Mouse (Mus musculus): ENCODE data around the gene Gm3642.
"Not testable (repeated sequence)": the region's sequence is repeated elsewhere in the genome, so short reads cannot be mapped to it uniquely, and the experiment has no call there.

The Gm3642 gene

GRCm38 (mm10) chr14:6840211-6840610 is at the start of gene Gm3642:
Gene Gm3642, minus strand, starts transcription at chr14:6840311.
- DNase-seq (ENCODE audit: low read depth): not testable (repeated sequence)

DNA sequence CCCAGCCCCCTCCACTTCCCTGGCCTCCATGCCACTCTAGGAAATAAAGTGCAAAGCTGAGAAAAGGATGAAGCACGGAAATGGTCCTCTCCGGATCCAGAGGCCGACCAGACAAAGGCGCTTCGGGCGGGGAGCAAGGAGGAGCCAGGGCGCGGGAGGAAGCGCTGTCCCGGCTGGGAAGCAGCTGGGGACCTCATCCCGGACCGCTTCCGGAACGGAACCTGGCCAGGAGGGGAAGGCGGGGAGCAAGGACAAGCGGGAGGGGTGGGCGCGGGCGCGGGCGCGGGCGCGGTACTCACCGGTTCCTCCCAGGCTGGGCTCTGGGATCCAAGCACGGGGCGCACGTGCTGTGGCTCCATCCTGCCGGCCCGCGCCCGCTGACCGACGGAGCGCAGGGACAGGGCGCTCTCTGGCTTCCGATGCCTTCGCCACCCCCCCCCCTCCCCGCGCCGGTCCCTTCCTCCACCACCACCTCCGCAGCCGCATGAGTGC is 49.5 kb upstream of the Gm3642 start, which contains the start of gene Gm3667:
Gm3667 (minus strand) TSS at position 442 of the 492 bp plus-strand sequence.
- DNase-seq (ENCODE audit: low read depth): not testable (repeated sequence)

DNA sequence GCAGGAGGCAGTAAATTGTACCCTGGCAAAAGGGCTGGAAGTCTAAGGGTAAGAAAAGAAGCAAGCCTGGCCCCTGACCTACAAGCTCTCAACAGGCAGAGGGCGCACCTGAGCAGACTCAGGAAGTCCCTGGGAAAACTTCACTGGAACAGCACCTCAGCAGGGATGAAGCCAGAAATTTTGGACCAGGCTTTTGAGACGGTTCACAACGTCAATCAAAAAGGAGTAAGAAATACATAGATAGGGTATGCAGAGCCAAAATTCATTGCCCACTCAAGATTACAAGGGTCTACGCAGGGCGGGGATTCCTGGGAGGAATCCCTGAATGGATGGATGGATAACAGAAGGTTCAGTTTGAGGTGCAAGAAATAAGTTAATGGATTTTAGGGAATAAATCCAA is 48.7 kb upstream of the Gm3642 start:
- not testable (repeated sequence) for DNase-seq (ENCODE audit: low read depth)

- not testable (repeated sequence) for DNase-seq (ENCODE audit: low read depth)
Measured at GRCm38 (mm10) chr14:6823297-6823696, 16.8 kb downstream of the Gm3642 start.
